Mouse (Mus musculus) stomach, postnatal 0 days (tissue): Measurements from ENCODE around the gene Fam214a. TPM values are rescaled to one million over a fixed set of nuclear protein-coding genes. Genes with fewer than 3 reads are reported as not detected.

Experiments
- ATAC-seq: fragments of 200-750 bp; cut with Nextera tagmentation; 2 replicates; pipeline ENCODE4 v1.8.0; 2017; ENCODE audit not compliant: low FRiP score, low TSS enrichment
- DNase-seq: peaks from one replicate; pipeline ENCODE4 v3.0.0-alpha.2; 2016; ENCODE audit warnings: low spot score
- H3K27ac ChIP-seq: fragments of 300-500 bp; sonication (generic); replicated peaks from 2 replicates; pipeline ENCODE4 v1.5.1; 2014; ENCODE audit warnings: mild to moderate bottlenecking, control low read depth
- H3K27me3 ChIP-seq: fragments of 300-500 bp; sonication (generic); 2 replicates; pipeline ENCODE4 v1.6.1; 2014; ENCODE audit warnings: low read length; ENCODE audit not compliant: control insufficient read depth, insufficient read depth
- H3K36me3 ChIP-seq: fragments of 300-500 bp; sonication (generic); 2 replicates; pipeline ENCODE4 v1.6.1; 2014; ENCODE audit warnings: low read length, mixed read lengths; ENCODE audit not compliant: control insufficient read depth, insufficient read depth
- H3K4me1 ChIP-seq: fragments of 300-500 bp; sonication (generic); replicated peaks from 2 replicates; pipeline ENCODE4 v1.6.1; 2014; ENCODE audit warnings: antibody characterized with exemption; ENCODE audit not compliant: control insufficient read depth, insufficient read depth
- H3K4me2 ChIP-seq: fragments of 300-500 bp; sonication (generic); replicated peaks from 2 replicates; pipeline ENCODE4 v1.6.1; 2014; ENCODE audit warnings: low read depth, mild to moderate bottlenecking, control low read depth, moderate library complexity
- H3K4me3 ChIP-seq: fragments of 300-500 bp; sonication (generic); 2 replicates; pipeline ENCODE4 v1.5.1; 2014; ENCODE audit warnings: low read depth, low read length, control low read depth
- H3K9ac ChIP-seq: fragments of 300-500 bp; sonication (generic); 2 replicates; pipeline ENCODE4 v1.6.1; 2014; ENCODE audit warnings: mild to moderate bottlenecking, low read length, control low read depth, mixed read lengths
- H3K9me3 ChIP-seq: fragments of 300-500 bp; sonication (generic); 2 replicates; pipeline ENCODE4 v1.6.1; 2016; ENCODE audit warnings: low read length; ENCODE audit not compliant: control insufficient read depth
- CTCF ChIP-seq: IDR thresholded peaks from 2 replicates; pipeline ENCODE4 v1.5.1; 2016; ENCODE audit warnings: antibody characterized with exemption, low read depth, mild to moderate bottlenecking, moderate library complexity
- EP300 ChIP-seq: optimal IDR thresholded peaks from 2 replicates; pipeline ENCODE3; 2016; ENCODE audit warnings: antibody characterized with exemption
- WGBS: fragments of 180-500 bp; shearing (Covaris S2); extraction: QIAGEN DNeasy Blood & Tissue Kit; methylation state at CpG from one replicate; pipeline ENCODE4 v1.1.7; 2014; 5-methylcytosine and 5-hydroxymethylcytosine counted together
- polyA plus RNA-seq: library from polyadenylated mRNA; unstranded; fragments of >200 nt; fragmentation: Nextera tagmentation; extraction: Ambion mirVana; gene quantifications from 2 replicates; pipeline ENCODE4 v1.2.1, GENCODE M21; 2015

Fam214a gene
- 10.7 and 13.1 TPM in 2 replicates for polyA plus RNA-seq

- TF ChIP-seq EP300: no peak
- no peak for TF ChIP-seq CTCF
- Histone ChIP-seq H3K27me3 (no peaks in the 10 kb centered on the region), H3K4me2 (peak within 1 kb of the TSS; percentile 94), H3K36me3 (no peaks in the 10 kb centered on the region), H3K4me1 (no peaks in the 10 kb centered on the region), H3K4me3 (peak within 1 kb of the TSS; percentile 88), H3K9ac (peak within 1 kb of the TSS; percentile 84), H3K9me3 (no peaks in the 10 kb centered on the region), H3K27ac (peak within 1 kb of the TSS; percentile 98)
- ATAC-seq (peak; percentile 96), DNase-seq (peak; percentile 95)
- under 1% methylated on average over 55 of the region's 59 CpGs for WGBS
These were observed at the start of gene Fam214a for GRCm38 (mm10) chr9:74952756-74953247. Gene Fam214a, plus strand, starts transcription at chr9:74952884.

GRCm38 (mm10) chr9:74904866-74905508 is 47.7 kb upstream of the Fam214a start:
- Histone ChIP-seq H3K36me3 (no peaks in the 10 kb centered on the region), H3K9me3 (no peaks in the 10 kb centered on the region), H3K27ac (no peak overlapping the region), H3K9ac (no peak overlapping the region), H3K4me3 (no peak overlapping the region), H3K4me1 (no peaks in the 10 kb centered on the region), H3K27me3 (no peaks in the 10 kb centered on the region), H3K4me2 (no peak overlapping the region; the same call in 1 of the 2 replicates)
- TF ChIP-seq CTCF (peak; percentile 96), EP300 (no peak)
- WGBS: 5% methylated on average over 7 of the region's 7 CpGs
- ATAC-seq: peak; percentile 17; the same call in 1 of the 2 replicates
- peak; percentile 54 for DNase-seq

GRCm38 (mm10) chr9:74906951-74907350 is 45.7 kb upstream of the Fam214a start:
- Histone ChIP-seq H3K9ac (no peak overlapping the region), H3K36me3 (no peaks in the 10 kb centered on the region), H3K27ac (peak overlapping the region; percentile 56), H3K9me3 (no peaks in the 10 kb centered on the region), H3K27me3 (no peaks in the 10 kb centered on the region), H3K4me1 (no peaks in the 10 kb centered on the region), H3K4me3 (no peak overlapping the region), H3K4me2 (no peak overlapping the region)
- WGBS: 29% methylated on average over 4 of the region's 4 CpGs
- ATAC-seq: peak; percentile 95
- no peak for TF ChIP-seq EP300
- 0 out of 2 replicates have a peak, but pooled peaks have one; percentile 5 for TF ChIP-seq CTCF
- DNase-seq: peak; percentile 78

GRCm38 (mm10) chr9:74909245-74909644 is 43.4 kb upstream of the Fam214a start:
- no peaks in the 10 kb centered on the region for H3K36me3 ChIP-seq
- H3K4me3 ChIP-seq: no peak overlapping the region
- no peak for TF ChIP-seq CTCF
- no peak for TF ChIP-seq EP300
- H3K27me3 ChIP-seq: no peaks in the 10 kb centered on the region
- no peaks in the 10 kb centered on the region for H3K4me1 ChIP-seq
- ATAC-seq (peak; percentile 59; the same call in 1 of the 2 replicates), DNase-seq (peak; percentile 81)
- H3K27ac ChIP-seq: 0 out of 2 replicates have a peak overlapping the region, but pooled peaks have one; percentile 40
- H3K9ac ChIP-seq: no peak overlapping the region
- WGBS: 54% methylated on average over 15 of the region's 15 CpGs
- H3K9me3 ChIP-seq: no peaks in the 10 kb centered on the region
- H3K4me2 ChIP-seq: no peak overlapping the region

GRCm38 (mm10) chr9:74910226-74910759 is 42.4 kb upstream of the Fam214a start:
- H3K4me2 ChIP-seq: no peak overlapping the region
- WGBS: 62% methylated on average over 6 of the region's 6 CpGs
- no peaks in the 10 kb centered on the region for H3K27me3 ChIP-seq
- H3K36me3 ChIP-seq: no peaks in the 10 kb centered on the region
- H3K9ac ChIP-seq: no peak overlapping the region
- peak overlapping the region; percentile 40; the same call in 1 of the 2 replicates for H3K27ac ChIP-seq
- no peak for DNase-seq
- no peaks in the 10 kb centered on the region for H3K4me1 ChIP-seq
- ATAC-seq: peak; percentile 34; the same call in 1 of the 2 replicates
- H3K9me3 ChIP-seq: no peaks in the 10 kb centered on the region
- no peak overlapping the region for H3K4me3 ChIP-seq
- TF ChIP-seq EP300: no peak
- no peak for TF ChIP-seq CTCF

GRCm38 (mm10) chr9:74911430-74911829 is 41.3 kb upstream of the Fam214a start:
- Histone ChIP-seq H3K27ac (no peak overlapping the region), H3K4me3 (no peak overlapping the region), H3K9ac (no peak overlapping the region), H3K36me3 (no peaks in the 10 kb centered on the region), H3K9me3 (no peaks in the 10 kb centered on the region), H3K4me2 (no peak overlapping the region), H3K4me1 (no peaks in the 10 kb centered on the region), H3K27me3 (no peaks in the 10 kb centered on the region)
- TF ChIP-seq CTCF (no peak), EP300 (no peak)
- no peak for DNase-seq
- WGBS: 56% methylated on average over 4 of the region's 4 CpGs
- ATAC-seq: no peak
